Mouse (Mus musculus): ENCODE measurements around the gene Eif2ak4. TPM values are rescaled to one million over a fixed set of nuclear protein-coding genes. Genes with fewer than 3 reads are reported as not detected.
A peak's percentile ranks its signal among the peaks of the same experiment; 100 is the strongest.

Gene Eif2ak4
- polyA plus RNA-seq, 1 experiment from 2014 or later: 8.0 TPM

DNA sequence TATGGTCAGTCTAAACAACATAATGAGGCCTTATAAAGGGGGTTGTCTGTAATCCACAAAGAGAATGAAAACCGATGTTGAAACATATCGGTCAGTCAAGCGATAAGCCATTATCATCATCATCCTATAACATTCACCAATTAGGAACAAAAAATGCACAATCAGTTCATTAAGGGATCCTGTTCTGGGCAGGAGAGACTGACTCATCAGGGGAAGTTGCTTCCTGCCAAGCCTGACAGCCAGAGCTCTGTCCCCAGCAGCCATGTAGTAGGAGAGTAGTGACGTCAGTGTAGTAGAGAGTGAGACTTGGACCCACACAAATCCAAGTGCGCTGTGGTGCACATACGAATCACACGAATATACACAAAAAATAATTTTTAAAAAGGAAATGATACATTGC, 118.7 kb downstream of the Eif2ak4 start:
- peaks cover 16% of the 10 kb centered on the region for H3K4me1 ChIP-seq (replicated peaks; ENCODE audit: insufficient read depth, low read length)
- DNase-seq (ENCODE audit: low spot score) (no peak), ATAC-seq (replicated peaks; ENCODE audit: low FRiP score, low read depth) (no peak)
- no peak for TF ChIP-seq CTCF (IDR thresholded peaks at IDR 0.05; ENCODE audit: low read depth)
- H3K4me3 ChIP-seq (replicated peaks; ENCODE audit: low read depth, low read length): no peak overlapping the region
- no peak overlapping the region for H3K9ac ChIP-seq (ENCODE audit: low read depth, low read length)
- H3K36me3 ChIP-seq (ENCODE audit: insufficient read depth, low read length): no peaks in the 10 kb centered on the region
- H3K27ac ChIP-seq: no peak overlapping the region
- H3K27me3 ChIP-seq (ENCODE audit: insufficient read depth, low read length): no peaks in the 10 kb centered on the region
- WGBS: 84% methylated on average over 7 of the region's 7 CpGs
- no peaks in the 10 kb centered on the region for H3K9me3 ChIP-seq (replicated peaks; ENCODE audit: low read length)
- H3K4me2 ChIP-seq (ENCODE audit: low read length): no peak overlapping the region

DNA sequence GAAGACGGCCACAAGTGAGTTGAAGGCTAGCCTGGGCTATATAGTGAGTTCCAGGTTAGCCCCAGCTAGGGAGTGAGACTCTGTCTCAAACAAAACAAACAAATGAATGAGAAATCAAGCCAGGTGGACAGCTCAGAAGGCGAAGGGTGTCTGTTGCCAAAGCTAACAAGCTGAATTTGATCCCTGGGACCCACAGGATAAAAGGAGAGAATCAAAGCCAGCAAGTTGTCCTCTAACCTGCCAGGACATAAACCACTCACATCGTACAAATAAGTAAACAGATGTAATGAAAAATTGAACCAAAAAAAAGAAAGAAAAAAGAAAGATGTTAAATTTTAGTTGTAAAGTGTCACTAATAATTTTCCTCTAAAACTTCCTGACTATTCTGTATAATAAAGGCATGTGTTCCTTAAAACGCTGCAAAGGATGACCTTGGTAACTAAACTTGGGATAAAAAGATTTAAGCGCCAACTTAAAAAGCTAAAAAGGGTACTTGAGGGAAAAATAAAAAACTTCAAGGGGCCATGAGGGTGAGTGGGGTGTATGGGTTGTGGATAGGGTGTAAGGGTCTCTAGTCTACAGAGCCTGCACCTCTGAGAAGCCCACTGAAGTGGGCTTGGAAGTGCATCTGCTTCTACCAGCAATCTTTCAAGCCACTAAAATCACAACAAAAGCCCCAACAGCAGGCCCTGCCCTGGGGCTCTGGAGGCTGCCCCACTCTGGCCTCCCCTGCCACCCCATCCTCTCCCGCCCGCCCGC, 121.4 kb downstream of the Eif2ak4 start:
- TF ChIP-seq CTCF (IDR thresholded peaks at IDR 0.05; ENCODE audit: low read depth): no peak

DNA sequence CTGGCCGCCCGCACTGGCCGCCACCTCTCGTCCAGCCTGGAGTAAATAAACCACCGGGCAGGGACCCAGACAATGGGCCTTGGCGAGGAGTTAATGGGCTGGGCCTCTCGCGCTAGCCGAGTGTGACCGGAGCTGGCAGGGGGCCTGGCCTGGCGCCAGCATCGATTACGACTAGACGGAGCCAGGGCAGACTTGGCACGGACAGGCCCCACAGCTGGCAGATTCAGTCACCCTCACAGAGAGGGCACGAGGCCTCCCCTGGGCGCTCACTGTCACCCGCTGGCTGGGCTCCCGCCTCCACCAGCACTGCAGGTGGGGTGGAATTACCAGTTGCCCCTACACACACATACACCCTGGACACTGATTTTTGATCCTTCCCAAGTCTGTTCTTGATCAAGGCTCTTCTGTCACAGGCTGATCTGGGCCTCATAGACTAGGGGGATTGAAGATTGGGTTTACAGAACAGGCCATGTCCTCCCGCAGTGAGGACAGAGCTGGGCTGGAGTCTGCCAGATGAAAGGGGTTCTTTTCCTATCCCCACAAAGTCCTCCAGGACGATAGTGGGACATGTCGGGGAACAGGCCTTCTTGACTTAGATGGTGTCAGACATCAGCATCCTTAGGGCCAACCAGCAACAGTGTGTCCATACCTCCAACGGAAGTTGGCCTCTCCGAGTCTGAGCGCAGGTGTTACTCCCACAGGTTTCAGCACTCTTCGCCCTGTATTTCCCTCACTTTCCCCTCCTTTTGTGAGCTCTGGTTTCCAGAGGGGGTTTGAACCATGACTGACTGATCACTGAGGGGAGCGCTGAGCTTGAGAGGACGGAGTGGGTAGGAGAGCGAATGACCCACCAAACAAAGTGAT, 122.3 kb downstream of the Eif2ak4 start:
- peak; percentile 92 for DNase-seq (ENCODE audit: low spot score)
- peak overlapping the region; percentile 84 for H3K27ac ChIP-seq
- no peak overlapping the region for H3K4me2 ChIP-seq (ENCODE audit: low read length)
- H3K27me3 ChIP-seq (ENCODE audit: insufficient read depth, low read length): no peaks in the 10 kb centered on the region
- no peak overlapping the region for H3K4me3 ChIP-seq (replicated peaks; ENCODE audit: low read depth, low read length)
- H3K36me3 ChIP-seq (ENCODE audit: insufficient read depth, low read length): no peaks in the 10 kb centered on the region
- ATAC-seq (replicated peaks; ENCODE audit: low FRiP score, low read depth): peak; percentile 92
- no peak for TF ChIP-seq CTCF (IDR thresholded peaks at IDR 0.05; ENCODE audit: low read depth)
- 28% methylated on average over 29 of the region's 29 CpGs for WGBS
- H3K4me1 ChIP-seq (replicated peaks; ENCODE audit: insufficient read depth, low read length): peaks cover 24% of the 10 kb centered on the region
- H3K9ac ChIP-seq (ENCODE audit: low read depth, low read length): no peak overlapping the region
- H3K9me3 ChIP-seq (replicated peaks; ENCODE audit: low read length): no peaks in the 10 kb centered on the region

More for the DNA sequence above, 121.4 kb downstream of the Eif2ak4 start:
- H3K36me3 ChIP-seq (ENCODE audit: insufficient read depth, low read length): no peaks in the 10 kb centered on the region
- 30% methylated on average over 8 of the region's 8 CpGs for WGBS
- ATAC-seq (replicated peaks; ENCODE audit: low FRiP score, low read depth) (no peak), DNase-seq (ENCODE audit: low spot score) (peak; percentile 59)
- no peak overlapping the region for H3K4me2 ChIP-seq (ENCODE audit: low read length)
- H3K9ac ChIP-seq (ENCODE audit: low read depth, low read length): no peak overlapping the region
- H3K27me3 ChIP-seq (ENCODE audit: insufficient read depth, low read length): no peaks in the 10 kb centered on the region
- H3K27ac ChIP-seq: peak overlapping the region; percentile 84
- H3K4me1 ChIP-seq (replicated peaks; ENCODE audit: insufficient read depth, low read length): peaks cover 24% of the 10 kb centered on the region
- H3K4me3 ChIP-seq (replicated peaks; ENCODE audit: low read depth, low read length): no peak overlapping the region
- H3K9me3 ChIP-seq (replicated peaks; ENCODE audit: low read length): no peaks in the 10 kb centered on the region

DNA sequence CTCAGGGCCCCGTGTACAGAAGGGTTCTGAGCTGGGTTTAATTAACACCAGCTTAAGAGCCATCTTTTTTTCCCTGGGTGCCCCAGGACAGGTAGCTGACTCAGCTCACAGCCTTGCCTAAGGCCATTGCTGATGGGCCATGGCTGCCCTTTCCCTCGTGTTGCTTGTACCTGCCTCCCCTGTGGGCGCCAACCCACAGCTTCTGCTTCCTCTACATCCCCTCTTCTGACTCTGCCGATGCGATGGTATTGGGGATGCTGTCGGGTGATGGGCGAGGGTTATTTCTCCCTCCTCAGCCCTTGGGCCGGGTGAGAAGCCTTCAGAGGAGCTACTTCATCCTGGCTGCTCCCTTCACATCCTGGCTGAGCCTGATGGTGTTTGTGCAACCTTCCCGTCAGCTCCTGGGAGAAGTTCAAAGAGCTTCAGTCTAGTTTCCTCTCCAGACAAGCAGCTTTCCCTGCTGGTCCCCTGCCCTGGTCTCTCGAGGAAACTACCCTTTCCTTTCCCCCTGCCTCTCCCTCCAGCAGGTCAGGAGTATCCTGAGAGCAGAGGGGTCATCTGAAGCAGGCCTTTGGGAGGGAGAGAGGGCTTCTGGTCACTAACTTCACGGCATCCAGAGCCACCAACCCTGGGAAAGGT, 123.5 kb downstream of the Eif2ak4 start:
- WGBS: 48% methylated on average over 11 of the region's 11 CpGs
- ATAC-seq (replicated peaks; ENCODE audit: low FRiP score, low read depth) (no peak), DNase-seq (ENCODE audit: low spot score) (peak; percentile 44)

DNA sequence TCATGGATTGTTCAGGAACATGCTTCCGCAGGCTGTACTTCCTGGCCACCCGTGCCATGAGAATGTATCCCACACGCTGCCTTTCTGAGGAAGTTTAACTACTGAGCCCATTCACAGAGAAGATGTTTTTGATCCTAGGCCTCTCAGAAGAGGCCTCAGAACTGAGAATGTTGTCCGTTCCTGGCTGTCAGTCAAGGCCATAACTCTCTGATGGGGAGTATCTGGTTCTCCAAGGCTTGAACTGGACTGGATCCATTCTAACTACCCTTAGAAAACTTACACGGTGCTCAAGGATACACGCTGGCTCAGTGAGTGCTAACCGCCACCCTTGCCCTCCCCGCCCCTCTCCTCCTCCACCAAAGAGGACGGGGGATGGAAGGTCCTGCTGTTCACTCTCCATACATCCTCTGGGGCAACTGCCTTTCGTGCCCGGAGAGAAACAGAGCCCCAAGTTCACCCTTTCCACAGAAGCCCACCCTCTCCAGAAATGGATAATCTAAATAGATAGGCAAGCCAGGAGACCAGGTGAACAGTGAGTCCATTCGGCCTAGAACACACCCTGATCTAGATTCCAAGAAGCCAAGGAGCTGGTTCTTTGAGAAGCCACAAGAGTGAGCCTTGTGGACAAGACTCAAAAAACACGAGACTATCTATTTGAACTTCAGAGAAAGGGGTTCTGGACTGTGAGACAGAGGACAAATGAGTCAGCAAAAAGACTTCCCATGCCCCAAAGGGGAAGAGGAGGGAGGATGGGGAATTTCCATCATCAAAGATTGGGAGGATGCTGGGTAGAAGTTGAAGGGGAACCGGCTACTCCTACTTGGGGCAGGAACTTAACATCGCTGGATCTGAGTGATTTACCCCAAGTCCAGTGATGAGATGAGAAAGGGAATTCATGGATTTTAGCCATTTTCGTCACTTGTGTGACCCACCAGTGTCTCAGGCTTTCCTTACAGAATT, 124.3 kb downstream of the Eif2ak4 start:
- no peak for ATAC-seq (replicated peaks; ENCODE audit: low FRiP score, low read depth)
- H3K27ac ChIP-seq: no peak overlapping the region; the same call in 1 of the 2 replicates
- no peaks in the 10 kb centered on the region for H3K9me3 ChIP-seq (replicated peaks; ENCODE audit: low read length)

More for the DNA sequence above, 123.5 kb downstream of the Eif2ak4 start:
- Histone ChIP-seq H3K4me3 (replicated peaks; ENCODE audit: low read depth, low read length) (no peak overlapping the region), H3K4me2 (ENCODE audit: low read length) (no peak overlapping the region), H3K9ac (ENCODE audit: low read depth, low read length) (no peak overlapping the region), H3K9me3 (replicated peaks; ENCODE audit: low read length) (no peaks in the 10 kb centered on the region), H3K4me1 (replicated peaks; ENCODE audit: insufficient read depth, low read length) (peaks cover 24% of the 10 kb centered on the region), H3K36me3 (ENCODE audit: insufficient read depth, low read length) (no peaks in the 10 kb centered on the region), H3K27ac (no peak overlapping the region; the same call in 1 of the 2 replicates), H3K27me3 (ENCODE audit: insufficient read depth, low read length) (no peaks in the 10 kb centered on the region)
- TF ChIP-seq CTCF (IDR thresholded peaks at IDR 0.05; ENCODE audit: low read depth): no peak

More for the DNA sequence above, 124.3 kb downstream of the Eif2ak4 start:
- TF ChIP-seq CTCF (IDR thresholded peaks at IDR 0.05; ENCODE audit: low read depth): no peak
- 66% methylated on average over 16 of the region's 16 CpGs for WGBS
- Histone ChIP-seq H3K4me1 (replicated peaks; ENCODE audit: insufficient read depth, low read length) (peaks cover 24% of the 10 kb centered on the region), H3K4me3 (replicated peaks; ENCODE audit: low read depth, low read length) (no peak overlapping the region), H3K4me2 (ENCODE audit: low read length) (no peak overlapping the region), H3K36me3 (ENCODE audit: insufficient read depth, low read length) (no peaks in the 10 kb centered on the region), H3K9ac (ENCODE audit: low read depth, low read length) (no peak overlapping the region), H3K27me3 (ENCODE audit: insufficient read depth, low read length) (no peaks in the 10 kb centered on the region)
- DNase-seq (ENCODE audit: low spot score): peak; percentile 27

All from kidney, postnatal 0 days (tissue).